Mouse (Mus musculus) retina, adult 2 months (tissue): Measurements from ENCODE around the gene Mertk.
A peak's percentile ranks its signal among the peaks of the same experiment; 100 is the strongest.
"Not testable (repeated sequence)": the region's sequence is repeated elsewhere in the genome, so short reads cannot be mapped to it uniquely, and the experiment has no call there.

Source experiments
- DNase-seq: peaks from one replicate; pipeline ENCODE4 v3.0.0-alpha.2; 2012; ENCODE audit warnings: low read depth, low spot score

Mertk gene

GRCm38 (mm10) chr2:128698693-128699181 is at the start of gene Mertk:
TSS of gene Mertk (plus strand) at chr2:128698956.
- DNase-seq: no peak

DNA sequence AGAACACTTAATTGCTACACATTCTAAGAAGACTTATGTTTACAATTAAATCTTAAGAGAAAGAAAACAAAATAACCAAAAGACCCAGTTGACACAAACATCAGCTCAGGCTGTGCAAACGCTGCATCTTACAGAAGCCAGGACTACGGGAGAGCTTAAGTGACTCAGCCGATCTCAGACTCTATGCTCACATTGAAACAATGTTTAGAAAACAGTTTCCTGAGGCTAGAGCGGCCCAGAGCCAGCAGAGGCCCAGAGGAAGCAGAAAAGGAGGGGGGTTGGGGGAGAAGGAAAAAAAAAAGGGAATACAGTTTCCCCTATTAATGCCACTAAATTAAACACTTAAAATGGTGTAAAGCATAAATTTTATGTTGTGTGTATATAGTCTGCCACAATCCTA is 18.1 kb upstream of the Mertk start:
- DNase-seq: no peak

GRCm38 (mm10) chr2:128686921-128687557 is 11.7 kb upstream of the Mertk start, which contains the start of gene Anapc1:
TSS of gene Anapc1 (minus strand) at chr2:128687391.
- peak; percentile 74 for DNase-seq

DNA sequence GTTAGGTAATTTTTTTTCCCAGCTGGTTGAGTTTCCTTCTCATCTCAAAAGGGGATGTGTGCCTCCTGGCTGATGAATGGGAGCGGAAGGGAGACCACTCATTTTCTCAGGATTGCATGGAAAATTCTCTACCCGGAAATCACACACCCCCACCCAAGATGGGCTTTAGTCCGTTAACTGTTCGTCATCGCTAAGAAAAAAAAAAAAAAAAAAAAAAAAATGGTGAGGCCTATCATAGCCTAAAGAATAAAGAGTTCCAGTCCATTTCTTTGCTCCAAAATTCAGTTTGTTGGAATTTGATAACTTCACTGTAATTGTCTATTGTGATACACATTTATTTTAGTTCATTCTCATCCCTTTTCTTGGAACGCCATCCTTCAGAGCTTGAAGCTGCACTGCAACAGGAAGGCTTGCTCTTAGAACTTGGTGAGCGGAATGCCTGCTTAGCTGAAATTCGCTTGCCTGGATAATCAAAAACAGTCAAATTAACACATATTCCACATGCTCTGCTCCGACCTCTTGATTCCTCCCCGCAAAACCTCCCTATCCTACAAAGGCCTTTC is 11.1 kb upstream of the Mertk start:
- no peak for DNase-seq

DNA sequence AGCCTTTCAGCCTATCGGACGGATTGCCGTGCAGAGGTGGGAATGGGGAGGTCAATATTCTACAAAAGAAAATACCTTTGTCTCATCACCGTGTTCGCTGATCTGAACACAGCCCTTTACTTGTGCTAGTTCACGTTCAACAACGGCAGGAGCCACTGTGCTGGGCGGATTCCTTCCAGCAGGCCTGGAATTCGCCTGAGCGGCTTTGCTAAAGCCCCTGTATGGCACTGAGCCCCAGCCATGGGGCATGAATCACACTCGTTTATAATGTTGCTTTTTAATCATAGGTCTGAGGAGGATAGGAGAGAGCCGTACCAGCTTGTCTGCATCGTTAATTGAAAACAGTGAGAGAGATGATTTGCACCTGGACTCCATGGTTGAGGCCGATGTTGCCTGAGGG is 6.4 kb upstream of the Mertk start:
- DNase-seq: no peak

- DNase-seq: no peak
Measured at GRCm38 (mm10) chr2:128692771-128693170, 6.0 kb upstream of the Mertk start.

DNA sequence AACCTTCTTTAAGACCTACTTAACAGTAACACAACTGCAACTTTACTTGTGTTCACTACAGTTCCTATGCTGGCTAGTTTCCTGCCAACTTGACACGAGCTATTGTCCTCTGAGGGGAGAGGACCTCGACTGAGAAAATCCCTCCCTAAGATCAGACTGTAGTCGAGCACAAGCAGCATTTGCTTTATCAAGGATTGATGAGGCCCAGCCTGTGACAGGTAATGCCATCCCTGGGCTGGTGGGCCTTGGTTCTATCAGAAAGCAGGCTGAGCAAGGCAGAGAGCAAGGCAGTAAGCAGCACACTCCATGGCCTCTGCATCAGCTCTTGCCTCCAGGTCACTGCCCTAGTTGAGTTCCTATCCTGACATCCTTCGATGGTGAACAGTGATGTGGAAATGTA is 5.5 kb upstream of the Mertk start:
- DNase-seq: no peak

GRCm38 (mm10) chr2:128693828-128694227 is 4.9 kb upstream of the Mertk start:
- not testable (repeated sequence) for DNase-seq

DNA sequence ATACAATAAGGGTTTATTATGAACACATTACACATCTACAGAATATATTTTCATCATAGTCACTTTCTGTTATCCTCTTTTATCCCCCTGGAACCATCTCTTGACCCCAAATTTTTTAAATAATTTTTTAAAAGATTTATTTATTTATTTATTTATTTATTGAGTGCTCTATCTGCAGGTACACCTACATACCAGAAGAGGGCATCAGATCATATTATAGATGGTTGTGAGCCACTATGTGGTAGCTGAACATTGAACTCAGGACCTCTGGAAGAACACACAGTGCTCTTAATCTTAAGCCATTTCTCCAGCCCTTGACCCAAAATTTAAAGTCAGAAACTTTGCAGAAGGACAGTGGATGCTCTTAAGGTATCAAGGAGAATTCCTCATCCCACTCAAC is 4.2 kb upstream of the Mertk start:
- DNase-seq: no peak

GRCm38 (mm10) chr2:128696426-128696825 is 2.3 kb upstream of the Mertk start:
- DNase-seq: no peak

GRCm38 (mm10) chr2:128697047-128697446 is 1.7 kb upstream of the Mertk start:
- DNase-seq: no peak

DNA sequence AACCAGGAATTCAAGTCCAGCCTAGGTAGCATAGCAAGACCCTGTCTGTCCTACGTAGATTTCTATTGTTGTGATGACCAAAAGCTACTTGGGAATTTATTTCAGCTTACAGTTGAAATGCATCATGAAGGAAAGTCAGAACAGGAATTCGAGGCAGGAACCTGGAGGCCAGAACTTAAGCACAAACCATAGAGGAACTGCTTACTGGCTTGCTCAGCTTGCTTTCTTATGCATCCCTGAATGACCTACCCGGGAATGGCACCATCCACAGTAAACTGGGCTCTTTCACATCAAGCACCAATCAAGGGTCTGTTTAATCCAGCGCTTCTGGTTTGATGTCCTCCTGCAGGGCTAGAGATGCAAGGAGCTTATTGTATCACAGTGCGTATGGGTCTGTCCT is 1.2 kb upstream of the Mertk start:
- DNase-seq: no peak

- peak; percentile 30 for DNase-seq
Measured at GRCm38 (mm10) chr2:128698140-128698692, 540 bp upstream of the Mertk start.

- DNase-seq: no peak
Measured at GRCm38 (mm10) chr2:128699201-128699885, 587 bp downstream of the Mertk start.

GRCm38 (mm10) chr2:128704474-128704873 is 5.7 kb downstream of the Mertk start:
- DNase-seq: no peak

DNA sequence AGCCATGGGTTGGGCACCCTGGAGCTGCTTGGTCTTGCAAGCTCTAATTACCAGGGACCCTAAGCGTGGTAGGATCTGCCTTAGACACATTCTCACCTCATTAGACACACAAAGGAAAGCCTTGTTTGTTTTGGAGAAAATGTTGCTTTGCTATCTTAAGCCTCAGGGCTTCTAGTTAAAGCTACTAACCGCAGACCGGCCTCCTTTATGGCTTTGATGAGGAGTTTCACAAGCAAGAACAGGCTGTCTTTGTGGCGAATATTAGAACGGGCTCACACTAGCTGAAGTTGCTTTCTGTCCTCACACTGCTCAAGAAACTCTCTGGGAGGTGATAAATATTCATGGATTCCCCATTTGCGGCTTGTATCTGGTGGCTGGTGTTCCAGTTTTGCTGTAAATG is 10.5 kb downstream of the Mertk start:
- no peak for DNase-seq

DNA sequence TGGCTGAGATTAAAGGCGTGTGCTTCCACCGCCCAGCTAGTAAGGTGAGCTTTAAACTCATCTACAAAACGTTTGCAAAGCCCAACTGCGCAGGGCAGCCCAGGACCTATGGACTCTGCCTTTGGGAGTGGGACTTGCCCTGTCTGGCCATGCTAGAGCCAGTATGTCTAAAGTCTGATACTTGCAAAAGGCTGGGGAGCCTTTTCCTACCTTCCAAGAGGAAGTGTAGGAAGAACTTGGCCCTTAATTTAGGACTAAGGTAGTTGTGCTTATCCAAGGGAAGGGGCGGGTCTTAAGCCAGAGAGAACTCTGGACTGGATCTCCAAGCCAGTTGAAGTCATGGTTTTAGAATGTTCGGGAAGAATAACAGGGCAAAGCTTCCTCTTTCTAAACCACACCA is 11.9 kb downstream of the Mertk start:
- DNase-seq: no peak

GRCm38 (mm10) chr2:128712940-128713339 is 14.2 kb downstream of the Mertk start:
- DNase-seq: no peak

GRCm38 (mm10) chr2:128713548-128714003 is 14.8 kb downstream of the Mertk start:
- DNase-seq: no peak

DNA sequence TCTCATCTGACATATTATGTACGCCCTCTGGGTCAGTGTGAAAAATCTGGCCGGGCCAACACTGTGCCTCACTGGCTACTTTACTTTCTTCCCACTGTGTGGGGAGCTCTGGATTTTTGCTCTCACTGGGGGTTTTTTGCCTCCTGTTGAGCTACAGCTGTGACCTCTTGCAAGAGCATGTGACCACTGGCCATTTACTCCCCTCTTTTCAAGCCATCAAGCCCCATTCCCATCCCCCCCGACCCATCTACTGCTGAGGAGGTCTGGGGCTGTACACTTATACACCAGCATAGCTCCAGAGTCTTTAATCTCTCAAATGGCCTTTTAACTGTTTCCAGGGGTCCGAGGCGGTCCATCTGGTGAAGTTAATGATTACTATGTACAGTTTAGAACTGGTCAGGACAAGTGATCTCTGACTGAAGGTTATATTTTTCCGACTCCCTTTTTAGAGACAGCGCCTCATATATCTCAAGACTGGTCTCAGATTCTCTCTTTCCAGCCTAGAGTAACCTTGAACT is 16.0 kb downstream of the Mertk start:
- DNase-seq: no peak

DNA sequence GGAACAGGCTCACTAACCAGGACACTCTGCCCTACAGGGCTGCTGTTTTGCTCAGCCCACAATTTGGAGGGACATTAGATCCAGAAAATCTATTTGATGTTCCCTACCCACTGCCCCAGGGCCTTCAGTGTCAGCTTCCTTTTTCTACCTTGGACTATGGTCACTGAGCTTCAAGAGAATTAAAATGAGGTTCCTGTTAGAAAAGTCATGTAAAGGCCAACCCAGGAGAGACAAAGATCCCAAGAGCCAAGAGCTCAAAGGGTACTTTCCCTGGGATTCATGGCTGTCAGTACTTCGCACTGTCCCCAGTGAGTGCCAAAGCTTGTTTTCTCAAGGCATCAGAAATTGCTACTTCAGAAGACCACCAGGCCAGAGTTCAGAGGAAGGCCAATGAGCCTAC is 17.2 kb downstream of the Mertk start:
- no peak for DNase-seq

DNA sequence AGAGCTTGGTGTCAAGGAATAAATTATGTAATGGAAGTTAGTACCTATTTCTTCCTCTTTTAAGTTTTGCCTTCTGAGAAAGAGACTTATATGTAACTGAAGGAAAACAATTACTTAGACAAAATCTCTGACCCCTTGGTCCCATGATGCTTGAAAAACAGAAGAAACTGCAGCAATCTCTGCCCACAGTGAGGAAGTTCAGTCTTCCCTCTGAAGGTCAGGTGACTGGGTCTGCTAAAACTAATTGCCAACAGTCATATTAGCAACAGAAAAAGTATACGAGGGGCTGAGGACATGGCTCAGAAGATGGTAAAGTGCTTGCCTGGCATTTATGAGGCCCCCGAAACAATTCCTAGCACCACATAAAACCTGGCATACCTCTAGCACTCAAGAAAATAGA is 20.6 kb downstream of the Mertk start:
- DNase-seq: no peak
